Mouse (Mus musculus): ENCODE measurements around the gene Xkr8. TPM values are rescaled to one million over a fixed set of nuclear protein-coding genes. Genes with fewer than 3 reads are reported as not detected.

Gene Xkr8
- polyA plus RNA-seq, 1 experiment from 2014 or later = 9.7 TPM

DNA sequence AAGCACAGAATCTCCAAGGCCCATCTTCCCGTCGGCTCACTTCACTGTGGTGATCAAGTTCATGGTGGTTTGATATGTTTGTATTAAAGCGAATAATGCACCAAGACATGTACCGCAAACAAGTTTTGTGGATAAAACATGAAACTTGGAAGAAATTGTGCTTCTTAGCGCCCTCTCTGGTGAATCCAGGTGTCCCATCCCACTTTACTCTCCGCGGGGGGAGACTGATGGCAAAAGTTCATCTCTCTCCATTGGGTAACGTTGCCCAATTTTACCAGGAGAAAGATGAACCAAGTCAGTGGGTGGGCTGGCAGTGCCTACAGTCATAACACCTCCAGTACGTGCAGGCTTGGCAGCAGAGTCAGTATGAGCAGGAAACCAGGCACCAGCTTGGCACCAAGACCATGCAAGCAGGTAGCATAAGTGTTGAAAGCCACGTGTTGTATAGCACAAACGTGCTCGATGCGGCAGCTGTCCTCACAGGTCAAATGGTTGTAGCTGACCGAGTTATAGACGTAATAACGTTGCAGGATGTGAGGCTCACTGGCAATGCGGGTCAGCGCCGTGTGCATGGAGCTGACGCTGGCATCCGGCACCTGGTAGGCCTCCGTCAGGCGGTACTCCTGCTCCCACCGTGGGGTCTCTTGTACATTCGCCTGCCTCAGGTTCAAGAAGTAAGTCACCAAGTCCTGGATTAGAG is 875 bp upstream of the Xkr8 start:
- Histone ChIP-seq H3K9me3 (no peaks in the 10 kb centered on the region), H3K27ac (no peak overlapping the region), H3K4me3 (no peak overlapping the region), H3K36me3 (peaks cover 3% of the 10 kb centered on the region), H3K9ac (no peak overlapping the region), H3K4me1 (peaks cover 15% of the 10 kb centered on the region), H3K4me2 (replicated peaks) (0 out of 2 replicates have a peak overlapping the region, but pooled peaks have one; percentile 87), H3K27me3 (no peaks in the 10 kb centered on the region)
- 93% methylated on average over 25 of the region's 25 CpGs for WGBS
- ATAC-seq (ENCODE audit: low FRiP score, low read depth) = no peak

DNA sequence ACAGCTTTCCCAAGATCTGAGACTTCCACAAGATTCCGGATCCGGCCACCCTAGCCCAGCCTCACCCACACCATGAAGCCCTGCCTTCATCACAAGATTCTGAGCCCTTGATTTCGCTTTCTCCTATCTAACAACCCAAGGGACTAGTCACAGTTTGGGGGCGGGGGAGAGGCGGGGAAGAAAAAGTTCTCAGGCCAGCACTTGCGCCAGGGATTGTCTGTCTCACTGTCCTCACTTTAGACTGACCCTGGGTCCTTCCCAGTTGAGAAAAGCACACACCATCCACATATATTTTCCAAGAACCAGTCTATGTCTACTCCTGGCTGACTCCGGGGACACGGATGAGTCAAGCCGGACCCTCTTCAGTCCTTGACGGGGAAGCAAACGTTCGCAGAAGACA is 730 bp downstream of the Xkr8 start:
- Histone ChIP-seq H3K27ac (0 out of 2 replicates have a peak overlapping the region, but pooled peaks have one; percentile 1), H3K4me3 (peak overlapping the region; percentile 66), H3K36me3 (peaks cover 13% of the 10 kb centered on the region), H3K4me1 (peaks cover 15% of the 10 kb centered on the region), H3K9me3 (no peaks in the 10 kb centered on the region), H3K9ac (peak overlapping the region; percentile 74), H3K27me3 (no peaks in the 10 kb centered on the region), H3K4me2 (replicated peaks) (peak overlapping the region; percentile 87)
- WGBS = 54% methylated on average over 12 of the region's 12 CpGs
- ATAC-seq (ENCODE audit: low FRiP score, low read depth) = no peak

DNA sequence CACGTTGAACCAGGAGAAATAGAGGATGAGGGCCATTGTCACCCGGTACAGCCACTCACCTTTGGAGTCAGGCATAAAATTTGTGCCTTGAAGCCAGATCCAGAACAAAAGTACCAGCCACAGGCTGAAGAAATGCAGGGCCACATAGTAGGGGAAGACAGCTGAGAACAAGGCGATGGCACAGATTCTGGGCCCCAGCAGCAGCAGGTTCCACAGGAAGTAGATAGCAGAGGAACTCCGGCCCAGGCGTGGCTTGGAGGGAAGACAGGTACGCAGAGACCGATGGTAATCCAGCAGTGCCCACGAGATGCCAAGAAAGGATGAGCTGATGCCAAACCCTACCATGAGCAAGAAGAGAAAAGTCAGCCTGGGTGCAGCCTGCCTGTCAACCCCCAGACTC is 4.1 kb downstream of the Xkr8 start:
- Histone ChIP-seq H3K4me1 (peaks cover 11% of the 10 kb centered on the region), H3K36me3 (peaks cover 39% of the 10 kb centered on the region), H3K27ac (no peak overlapping the region), H3K9ac (no peak overlapping the region; the same call in 1 of the 2 replicates), H3K9me3 (no peaks in the 10 kb centered on the region), H3K4me3 (no peak overlapping the region), H3K27me3 (no peaks in the 10 kb centered on the region), H3K4me2 (replicated peaks) (no peak overlapping the region)
- WGBS = 88% methylated on average over 8 of the region's 8 CpGs
- ATAC-seq (ENCODE audit: low FRiP score, low read depth) = no peak

DNA sequence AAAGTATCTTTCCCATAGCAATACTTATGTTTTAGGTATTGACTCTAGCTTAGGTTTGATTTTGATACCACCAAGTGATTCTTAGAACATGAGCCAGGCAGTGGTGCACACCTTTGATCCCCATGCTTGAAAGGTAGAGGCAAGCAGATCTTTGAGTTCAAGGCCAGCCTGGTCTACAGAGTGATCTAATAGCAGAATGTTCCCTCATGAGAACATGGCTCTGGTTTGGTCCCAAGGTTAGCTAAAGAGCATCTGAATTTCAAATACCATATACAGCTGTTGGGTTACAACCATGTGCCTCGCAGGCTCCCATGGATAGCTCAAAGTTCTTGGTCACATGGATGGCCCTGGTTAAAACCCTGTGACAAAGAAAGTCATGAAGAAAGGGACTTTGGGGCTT is 14.1 kb downstream of the Xkr8 start:
- no peak for ATAC-seq (ENCODE audit: low FRiP score, low read depth)
- Histone ChIP-seq H3K27me3 (no peaks in the 10 kb centered on the region), H3K4me3 (no peak overlapping the region), H3K4me2 (replicated peaks) (no peak overlapping the region), H3K9ac (no peak overlapping the region), H3K36me3 (peaks cover 74% of the 10 kb centered on the region), H3K4me1 (no peaks in the 10 kb centered on the region), H3K9me3 (no peaks in the 10 kb centered on the region), H3K27ac (no peak overlapping the region)
- WGBS = 85% methylated on average over 1 of the region's 1 CpGs

DNA sequence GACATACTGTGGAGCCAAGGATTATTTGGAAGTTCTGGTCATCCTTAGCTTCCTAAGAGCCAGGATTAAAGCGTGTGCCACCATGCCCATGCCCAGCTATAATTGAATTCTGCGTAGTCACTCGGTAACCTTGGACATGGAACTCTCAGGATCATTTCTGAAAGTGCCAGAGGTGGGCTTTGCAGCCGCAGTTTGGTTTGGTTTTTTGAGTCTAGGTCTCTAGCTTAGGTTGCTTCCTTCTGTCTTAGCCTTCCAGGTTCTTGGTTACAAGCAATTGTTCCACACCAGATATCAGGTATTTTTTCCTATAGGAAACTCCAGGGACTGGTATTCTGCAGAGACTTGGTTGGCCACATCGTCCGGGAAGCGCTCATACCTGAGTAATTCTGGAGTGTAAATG is 19.2 kb downstream of the Xkr8 start:
- H3K36me3 ChIP-seq = peaks cover 70% of the 10 kb centered on the region
- H3K9me3 ChIP-seq = no peaks in the 10 kb centered on the region
- H3K27ac ChIP-seq = no peak overlapping the region
- no peak overlapping the region for H3K4me2 ChIP-seq (replicated peaks)
- H3K4me1 ChIP-seq = no peaks in the 10 kb centered on the region
- H3K9ac ChIP-seq = no peak overlapping the region
- no peak for ATAC-seq (ENCODE audit: low FRiP score, low read depth)
- 95% methylated on average over 7 of the region's 7 CpGs for WGBS
- H3K4me3 ChIP-seq = no peak overlapping the region
- H3K27me3 ChIP-seq = no peaks in the 10 kb centered on the region

DNA sequence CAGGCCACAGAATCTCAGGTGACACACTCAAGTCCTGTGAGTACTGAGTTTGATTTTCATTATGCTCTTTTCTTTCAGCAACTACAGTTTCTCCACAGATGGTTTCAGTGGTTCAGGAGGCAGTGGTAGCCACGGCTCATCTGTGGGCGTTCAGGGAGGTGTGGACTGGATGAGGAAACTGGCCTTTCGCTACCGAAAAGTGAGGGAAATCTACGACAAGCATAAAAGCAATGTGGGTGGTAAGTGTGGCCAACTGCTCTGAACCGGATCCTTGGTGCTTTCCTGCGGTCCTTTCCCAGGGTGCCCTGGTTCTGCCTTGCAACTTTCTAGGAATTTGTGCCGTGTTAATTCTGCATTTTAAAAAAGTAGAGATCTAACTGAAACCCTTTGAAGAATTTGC is 25.5 kb downstream of the Xkr8 start:
- Histone ChIP-seq H3K9me3 (no peaks in the 10 kb centered on the region), H3K4me1 (no peaks in the 10 kb centered on the region), H3K36me3 (peaks cover 88% of the 10 kb centered on the region), H3K9ac (no peak overlapping the region), H3K4me3 (no peak overlapping the region), H3K27me3 (no peaks in the 10 kb centered on the region), H3K4me2 (replicated peaks) (no peak overlapping the region), H3K27ac (no peak overlapping the region)
- ATAC-seq (ENCODE audit: low FRiP score, low read depth) = no peak
- WGBS = 96% methylated on average over 8 of the region's 8 CpGs

DNA sequence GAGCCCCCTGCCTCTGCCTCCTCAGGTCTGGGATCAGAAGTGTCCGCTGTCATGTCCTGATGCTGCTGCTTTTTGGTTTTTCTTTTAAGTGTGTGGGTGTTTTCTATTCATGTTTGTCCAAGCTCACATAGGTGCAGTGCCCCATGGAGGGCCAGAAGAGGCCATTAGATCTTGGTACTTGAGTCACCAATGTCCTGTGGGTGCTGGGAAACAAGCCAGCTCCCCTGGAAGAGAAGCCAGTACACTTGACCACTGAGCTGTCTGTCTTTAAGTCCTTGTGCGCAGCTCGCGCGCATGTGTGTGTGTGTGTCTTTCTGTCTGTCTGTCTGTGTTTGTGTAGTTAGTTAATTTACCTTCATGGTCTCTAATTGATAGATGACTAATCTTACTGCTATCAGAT is 30.3 kb downstream of the Xkr8 start:
- H3K4me1 ChIP-seq = no peaks in the 10 kb centered on the region
- H3K27me3 ChIP-seq = no peaks in the 10 kb centered on the region
- no peak overlapping the region for H3K4me3 ChIP-seq
- peaks cover 81% of the 10 kb centered on the region for H3K36me3 ChIP-seq
- WGBS = 98% methylated on average over 5 of the region's 5 CpGs
- no peaks in the 10 kb centered on the region for H3K9me3 ChIP-seq
- no peak overlapping the region for H3K27ac ChIP-seq
- H3K9ac ChIP-seq = no peak overlapping the region
- H3K4me2 ChIP-seq (replicated peaks) = no peak overlapping the region
- ATAC-seq (ENCODE audit: low FRiP score, low read depth) = no peak

DNA sequence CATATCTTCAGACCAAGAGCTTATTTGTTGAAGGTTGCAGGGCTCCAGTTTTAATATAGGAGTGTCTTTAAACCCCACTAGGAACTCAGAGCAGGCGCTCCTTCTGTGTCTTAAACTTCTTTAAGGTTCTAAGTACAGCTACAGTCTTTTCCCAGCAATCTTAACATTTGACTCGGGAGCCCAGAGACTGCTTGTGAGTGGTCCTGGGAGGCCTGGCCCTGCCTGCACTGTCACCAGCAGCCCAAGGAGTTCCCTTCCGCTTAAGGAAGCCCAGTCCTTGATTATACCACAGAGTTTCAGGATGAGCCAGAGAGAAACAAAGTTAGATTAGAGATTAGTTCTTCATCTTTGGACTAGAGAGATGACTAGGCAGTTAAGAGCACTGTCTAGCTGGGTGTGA is 39.0 kb downstream of the Xkr8 start:
- no peak overlapping the region for H3K4me3 ChIP-seq
- no peak for ATAC-seq (ENCODE audit: low FRiP score, low read depth)
- H3K27ac ChIP-seq = no peak overlapping the region
- no peaks in the 10 kb centered on the region for H3K4me1 ChIP-seq
- no peaks in the 10 kb centered on the region for H3K9me3 ChIP-seq
- H3K36me3 ChIP-seq = peaks cover 68% of the 10 kb centered on the region
- no peak overlapping the region for H3K9ac ChIP-seq
- WGBS = 92% methylated on average over 3 of the region's 3 CpGs
- H3K27me3 ChIP-seq = no peaks in the 10 kb centered on the region
- no peak overlapping the region for H3K4me2 ChIP-seq (replicated peaks)

DNA sequence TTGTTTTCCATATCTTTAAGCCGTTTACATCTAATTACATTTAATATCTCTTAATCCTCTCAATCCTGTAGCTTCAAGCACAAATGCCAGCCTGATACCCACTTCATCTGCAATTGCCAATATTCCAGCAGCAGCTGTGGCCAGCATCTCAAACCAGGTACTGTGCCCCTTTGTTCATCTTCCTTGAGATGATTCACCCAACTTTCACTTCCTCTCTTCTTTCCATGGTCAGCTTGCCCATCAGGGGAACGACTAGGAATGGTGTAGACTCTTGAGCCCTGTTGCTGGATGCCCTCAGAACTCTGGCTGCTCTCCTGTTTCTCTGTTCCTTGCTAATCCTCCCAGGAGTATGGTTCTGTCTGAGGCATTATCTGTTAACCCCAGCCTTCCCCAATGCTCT is 42.7 kb downstream of the Xkr8 start:
- Histone ChIP-seq H3K4me1 (no peaks in the 10 kb centered on the region), H3K4me2 (replicated peaks) (no peak overlapping the region), H3K4me3 (no peak overlapping the region), H3K27ac (no peak overlapping the region), H3K27me3 (no peaks in the 10 kb centered on the region), H3K9me3 (no peaks in the 10 kb centered on the region), H3K9ac (no peak overlapping the region), H3K36me3 (peaks cover 71% of the 10 kb centered on the region)
- 91% methylated on average over 2 of the region's 2 CpGs for WGBS
- no peak for ATAC-seq (ENCODE audit: low FRiP score, low read depth)

DNA sequence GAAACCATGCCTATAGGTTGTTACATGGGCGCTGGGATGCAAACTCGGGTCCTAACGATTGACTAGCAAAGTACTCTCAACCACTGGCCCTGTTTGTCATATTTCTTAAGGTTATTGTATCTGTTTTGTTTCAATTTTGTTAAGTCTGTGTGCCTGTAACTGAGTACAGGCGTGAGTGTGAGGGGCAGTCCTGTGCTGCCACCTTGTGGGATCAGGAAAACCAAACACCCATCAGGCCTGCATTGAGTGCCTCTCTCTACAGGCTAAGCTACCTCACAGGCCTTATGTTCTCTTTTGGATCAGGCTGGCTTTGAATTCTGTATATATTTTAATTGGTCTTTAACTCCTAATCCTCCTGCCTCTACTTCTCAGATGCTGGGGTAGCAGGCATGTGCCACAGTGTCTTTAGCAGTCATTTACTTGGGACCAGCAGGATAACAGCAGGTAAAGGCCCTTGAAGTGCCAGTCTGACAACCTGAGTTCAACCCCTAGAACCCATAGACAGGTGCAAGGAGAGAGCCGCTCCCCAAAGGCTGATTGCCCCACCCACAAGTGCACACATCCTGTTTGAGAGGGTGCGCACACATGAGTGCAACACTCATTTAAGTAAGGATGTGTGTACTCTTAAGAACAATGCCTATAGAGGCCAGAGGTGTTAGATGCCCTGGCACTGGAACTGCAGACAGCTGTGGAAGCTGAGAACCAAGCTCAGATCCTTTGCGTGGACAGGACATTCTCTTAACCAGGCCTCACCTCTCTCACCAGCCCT is 55.4 kb downstream of the Xkr8 start:
- Histone ChIP-seq H3K27me3 (no peaks in the 10 kb centered on the region), H3K4me3 (no peak overlapping the region), H3K9me3 (no peaks in the 10 kb centered on the region), H3K4me2 (replicated peaks) (no peak overlapping the region), H3K27ac (no peak overlapping the region), H3K36me3 (peaks cover 71% of the 10 kb centered on the region), H3K4me1 (no peaks in the 10 kb centered on the region), H3K9ac (no peak overlapping the region)
- WGBS = 84% methylated on average over 7 of the region's 7 CpGs
- no peak for ATAC-seq (ENCODE audit: low FRiP score, low read depth)
